Mouse (Mus musculus) intestine, embryonic 16.5 days (tissue): ENCODE results near the gene Immt. TPM values are rescaled to one million over a fixed set of nuclear protein-coding genes. Genes with fewer than 3 reads are reported as not detected.

Source experiments
- ATAC-seq: fragments of 200-750 bp; cut with Nextera tagmentation; 2 replicates; pipeline ENCODE4 v1.8.0; 2017; ENCODE audit warnings: moderate TSS enrichment, moderate library complexity
- H3K27ac ChIP-seq: fragments of 300-500 bp; sonication (generic); 2 replicates; pipeline ENCODE4 v1.5.1; 2014; ENCODE audit warnings: mild to moderate bottlenecking, low read length
- H3K27me3 ChIP-seq: fragments of 300-500 bp; sonication (generic); replicated peaks from 2 replicates; pipeline ENCODE4 v1.6.1; 2014; ENCODE audit warnings: low read length, control low read depth, mixed read lengths; ENCODE audit not compliant: control insufficient read depth, insufficient read depth
- H3K36me3 ChIP-seq: fragments of 300-500 bp; sonication (generic); 2 replicates; pipeline ENCODE4 v1.6.1; 2014; ENCODE audit warnings: low read length, control low read depth; ENCODE audit not compliant: control insufficient read depth, insufficient read depth
- H3K4me1 ChIP-seq: fragments of 300-500 bp; sonication (generic); 2 replicates; pipeline ENCODE4 v1.6.1; 2014; ENCODE audit warnings: low read length, control low read depth, mixed read lengths; ENCODE audit not compliant: control insufficient read depth, insufficient read depth
- H3K4me2 ChIP-seq: fragments of 300-500 bp; sonication (generic); 2 replicates; pipeline ENCODE4 v1.6.1; 2014; ENCODE audit warnings: low read depth, low read length, control low read depth
- H3K4me3 ChIP-seq: fragments of 300-500 bp; sonication (generic); 2 replicates; pipeline ENCODE4 v1.5.1; 2014; ENCODE audit warnings: mild to moderate bottlenecking, low read length
- H3K9ac ChIP-seq: fragments of 300-500 bp; sonication (generic); 2 replicates; pipeline ENCODE4 v1.6.1; 2014; ENCODE audit warnings: low read depth, low read length
- H3K9me3 ChIP-seq: fragments of 300-500 bp; sonication (generic); 2 replicates; pipeline ENCODE4 v1.6.1; 2016; ENCODE audit warnings: low read length, control low read depth; ENCODE audit not compliant: control insufficient read depth
- WGBS: fragments of 180-500 bp; shearing (Covaris S2); extraction: QIAGEN DNeasy Blood & Tissue Kit; methylation state at CpG from one replicate; pipeline ENCODE4 v1.1.7; 2014; 5-methylcytosine and 5-hydroxymethylcytosine counted together
- polyA plus RNA-seq: library from polyadenylated mRNA; unstranded; fragments of >200 nt; fragmentation: Nextera tagmentation; extraction: Ambion mirVana; gene quantifications from 2 replicates; pipeline ENCODE4 v1.2.1, GENCODE M21; 2015

The Immt gene
- polyA plus RNA-seq, 1 experiment from 2014 or later: 268 TPM

DNA sequence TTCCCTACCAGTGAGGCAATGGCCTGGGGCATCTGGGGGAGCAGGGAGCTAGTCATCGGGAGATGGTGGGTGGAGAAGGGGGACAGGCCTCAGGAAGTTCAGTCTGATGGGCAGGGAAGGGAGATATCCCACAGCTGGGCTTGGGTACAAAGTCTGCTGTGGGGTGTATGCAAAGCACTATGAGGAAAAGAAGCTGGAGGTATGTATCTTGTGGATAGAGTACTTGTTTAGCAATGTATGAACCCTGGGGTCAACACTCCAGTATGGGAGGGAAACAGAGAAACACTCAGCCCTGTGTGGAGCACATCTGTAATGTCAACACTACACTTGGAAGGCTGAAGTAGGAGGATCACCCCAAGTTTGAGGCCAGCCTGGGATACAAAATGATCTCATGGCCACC is 24.4 kb upstream of the Immt start:
- WGBS: 29% methylated on average over 1 of the region's 1 CpGs
- Histone ChIP-seq H3K27me3 (no peaks in the 10 kb centered on the region), H3K4me3 (no peak overlapping the region), H3K27ac (no peak overlapping the region), H3K9ac (no peak overlapping the region), H3K36me3 (no peaks in the 10 kb centered on the region), H3K9me3 (no peaks in the 10 kb centered on the region), H3K4me2 (no peak overlapping the region), H3K4me1 (no peaks in the 10 kb centered on the region)
- ATAC-seq: peak; percentile 55; the same call in 1 of the 2 replicates

DNA sequence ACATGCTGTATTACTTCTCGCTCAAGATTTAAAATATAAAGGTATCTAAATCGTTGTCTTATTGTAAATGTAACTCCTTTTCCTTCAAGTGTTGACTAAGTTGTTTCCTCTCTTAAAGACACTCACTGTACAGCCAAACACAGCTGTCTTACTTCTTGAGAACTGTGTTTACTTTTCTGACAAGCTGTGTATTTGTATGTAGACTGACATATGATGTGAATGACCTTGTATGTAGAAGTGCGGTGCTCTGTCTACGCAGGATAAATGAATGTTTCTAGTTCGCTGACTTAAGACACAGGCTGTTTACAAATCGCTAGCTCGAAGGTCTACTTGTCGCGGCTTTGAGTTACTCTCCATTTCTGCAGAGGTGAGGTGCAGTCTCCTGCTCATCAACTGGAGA is 21.2 kb upstream of the Immt start:
- no peak overlapping the region for H3K4me3 ChIP-seq
- no peak for ATAC-seq
- no peaks in the 10 kb centered on the region for H3K4me1 ChIP-seq
- no peak overlapping the region for H3K9ac ChIP-seq
- H3K4me2 ChIP-seq: no peak overlapping the region
- H3K9me3 ChIP-seq: no peaks in the 10 kb centered on the region
- no peak overlapping the region for H3K27ac ChIP-seq
- 59% methylated on average over 9 of the region's 9 CpGs for WGBS
- 0 out of 2 replicates have a peak, but pooled peaks cover 4% of the 10 kb centered on the region for H3K36me3 ChIP-seq
- no peaks in the 10 kb centered on the region for H3K27me3 ChIP-seq

DNA sequence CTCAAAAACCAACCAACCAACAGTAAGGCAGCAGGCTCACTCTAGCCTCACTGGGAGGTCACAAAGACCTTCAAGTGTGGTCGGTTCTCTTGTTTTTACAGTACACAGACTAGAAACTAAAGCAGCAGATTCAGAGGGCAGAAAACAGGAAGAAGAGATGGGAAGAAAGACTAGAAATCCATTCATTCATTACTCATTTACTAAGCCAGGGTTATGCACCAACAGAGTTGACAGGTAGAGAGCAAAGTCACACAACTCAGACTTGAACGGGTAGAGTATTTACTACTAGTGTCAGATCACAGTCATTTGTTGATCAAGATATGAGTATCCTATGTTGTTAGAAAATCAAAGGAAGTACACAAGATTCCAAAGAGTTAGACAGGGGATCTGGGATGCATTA is 18.3 kb upstream of the Immt start:
- Histone ChIP-seq H3K4me3 (no peak overlapping the region), H3K9me3 (no peaks in the 10 kb centered on the region), H3K9ac (no peak overlapping the region), H3K36me3 (peaks cover 10% of the 10 kb centered on the region; the same call in 1 of the 2 replicates), H3K27ac (no peak overlapping the region), H3K27me3 (no peaks in the 10 kb centered on the region), H3K4me1 (no peaks in the 10 kb centered on the region), H3K4me2 (no peak overlapping the region)
- ATAC-seq: no peak
- 82% methylated on average over 2 of the region's 2 CpGs for WGBS

DNA sequence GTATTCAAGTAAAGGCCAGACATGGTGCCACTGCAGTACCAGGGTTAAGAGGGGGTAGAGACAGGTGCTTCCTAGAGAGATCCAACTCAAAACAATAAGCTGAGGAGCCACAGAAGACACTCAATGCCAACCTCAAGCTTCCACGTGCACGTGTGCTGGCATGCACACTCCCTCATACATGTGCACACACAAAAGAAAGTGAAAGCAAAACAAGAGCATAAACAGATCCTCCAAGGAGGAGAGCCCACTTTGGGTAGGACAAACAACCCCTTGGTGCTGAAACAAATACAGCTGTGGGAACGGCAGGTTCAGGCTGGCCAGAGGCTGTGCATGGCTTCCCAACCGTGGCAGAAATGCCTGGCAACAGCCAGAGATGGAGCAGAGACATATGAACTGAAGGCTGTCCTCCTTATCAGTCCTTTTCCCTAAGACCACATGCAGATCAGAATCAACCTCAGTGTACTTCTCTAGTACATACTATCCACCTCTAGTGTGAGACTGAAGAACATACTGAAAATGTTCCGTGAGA is 11.3 kb upstream of the Immt start:
- ATAC-seq: no peak

DNA sequence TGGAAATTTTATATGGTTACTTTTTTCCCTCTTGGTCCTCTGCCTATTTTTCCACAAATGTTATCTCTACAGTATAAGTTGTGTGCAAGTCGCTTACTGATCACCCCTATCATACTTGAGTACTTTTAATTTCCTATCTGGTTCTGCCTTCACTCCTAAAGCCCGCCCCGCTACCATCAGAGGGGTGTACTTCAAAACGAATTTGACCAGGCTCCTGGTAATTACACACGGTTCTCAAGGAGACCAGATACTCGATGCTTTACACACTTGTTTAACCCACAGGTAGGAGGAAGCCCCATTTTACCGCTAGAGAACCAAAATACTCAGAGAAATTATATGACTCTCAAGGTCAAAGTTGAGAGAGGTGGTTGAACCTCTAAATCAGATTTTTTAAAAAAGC is 8.0 kb upstream of the Immt start:
- Histone ChIP-seq H3K27me3 (no peaks in the 10 kb centered on the region), H3K4me2 (peak overlapping the region; percentile 74), H3K27ac (peak overlapping the region; percentile 26; the same call in 1 of the 2 replicates), H3K9ac (peak overlapping the region; percentile 76), H3K36me3 (peaks cover 2% of the 10 kb centered on the region; the same call in 1 of the 2 replicates), H3K4me1 (peaks cover 3% of the 10 kb centered on the region; the same call in 1 of the 2 replicates), H3K9me3 (no peaks in the 10 kb centered on the region), H3K4me3 (peak overlapping the region; percentile 72)
- peak; percentile 54 for ATAC-seq
- 1% methylated on average over 7 of the region's 7 CpGs for WGBS

More for the DNA sequence above, 11.3 kb upstream of the Immt start:
- no peaks in the 10 kb centered on the region for H3K27me3 ChIP-seq
- no peaks in the 10 kb centered on the region for H3K9me3 ChIP-seq
- WGBS: 86% methylated on average over 5 of the region's 5 CpGs
- peaks cover 3% of the 10 kb centered on the region; the same call in 1 of the 2 replicates for H3K4me1 ChIP-seq
- no peak overlapping the region for H3K4me3 ChIP-seq
- H3K36me3 ChIP-seq: peaks cover 8% of the 10 kb centered on the region; the same call in 1 of the 2 replicates
- no peak overlapping the region for H3K27ac ChIP-seq
- no peak overlapping the region for H3K4me2 ChIP-seq
- H3K9ac ChIP-seq: no peak overlapping the region

DNA sequence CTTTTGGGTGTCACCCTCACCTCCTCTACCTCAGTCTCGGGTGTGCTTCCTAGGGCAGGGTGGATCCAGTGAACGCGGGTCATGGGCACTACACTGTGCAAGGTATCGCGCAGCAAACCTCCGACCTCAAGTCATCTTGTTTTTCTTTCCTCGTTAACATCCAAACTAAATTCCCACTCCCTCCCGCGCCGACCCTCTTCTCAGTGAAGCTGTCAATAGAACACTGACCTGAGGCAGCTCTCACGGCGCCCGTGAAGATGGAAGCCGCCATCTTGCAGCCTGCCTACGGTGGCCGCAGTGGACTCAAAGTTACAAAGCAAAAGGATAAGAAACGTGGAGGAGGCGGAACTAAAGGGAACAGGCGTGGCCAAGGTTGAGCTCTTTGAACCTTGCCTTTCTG is 7.6 kb upstream of the Immt start:
- Histone ChIP-seq H3K4me1 (peaks cover 3% of the 10 kb centered on the region; the same call in 1 of the 2 replicates), H3K4me2 (peak overlapping the region; percentile 74), H3K36me3 (no peaks in the 10 kb centered on the region), H3K27me3 (no peaks in the 10 kb centered on the region), H3K27ac (peak overlapping the region; percentile 26; the same call in 1 of the 2 replicates), H3K9me3 (no peaks in the 10 kb centered on the region), H3K9ac (peak overlapping the region; percentile 76), H3K4me3 (peak overlapping the region; percentile 72)
- under 1% methylated on average over 19 of the region's 19 CpGs for WGBS
- ATAC-seq: peak; percentile 95

DNA sequence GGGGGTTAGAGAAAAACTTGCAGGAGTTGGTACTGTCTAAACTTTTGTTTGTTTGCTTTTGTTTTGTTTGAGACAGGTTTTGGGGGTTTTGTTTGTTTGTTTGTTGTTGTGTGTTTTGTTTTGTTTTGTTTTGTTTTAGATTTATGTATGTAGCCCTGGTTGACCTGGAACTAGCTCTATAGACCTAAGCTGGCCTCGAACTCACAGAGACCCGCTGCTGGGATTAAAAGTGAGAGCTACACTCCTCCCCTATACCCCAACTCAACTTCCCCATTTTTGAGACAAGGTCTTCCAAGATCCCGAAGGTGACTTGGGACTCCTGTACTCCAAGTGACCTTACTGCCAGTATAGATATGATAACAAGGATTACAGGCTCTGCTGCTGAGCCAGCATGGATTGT is 7.2 kb upstream of the Immt start:
- H3K9ac ChIP-seq: peak overlapping the region; percentile 76
- H3K4me1 ChIP-seq: peaks cover 3% of the 10 kb centered on the region; the same call in 1 of the 2 replicates
- 32% methylated on average over 3 of the region's 3 CpGs for WGBS
- no peaks in the 10 kb centered on the region for H3K27me3 ChIP-seq
- no peak overlapping the region for H3K27ac ChIP-seq
- no peaks in the 10 kb centered on the region for H3K36me3 ChIP-seq
- peak overlapping the region; percentile 72 for H3K4me3 ChIP-seq
- H3K4me2 ChIP-seq: peak overlapping the region; percentile 71
- peak; percentile 43 for ATAC-seq
- no peaks in the 10 kb centered on the region for H3K9me3 ChIP-seq

DNA sequence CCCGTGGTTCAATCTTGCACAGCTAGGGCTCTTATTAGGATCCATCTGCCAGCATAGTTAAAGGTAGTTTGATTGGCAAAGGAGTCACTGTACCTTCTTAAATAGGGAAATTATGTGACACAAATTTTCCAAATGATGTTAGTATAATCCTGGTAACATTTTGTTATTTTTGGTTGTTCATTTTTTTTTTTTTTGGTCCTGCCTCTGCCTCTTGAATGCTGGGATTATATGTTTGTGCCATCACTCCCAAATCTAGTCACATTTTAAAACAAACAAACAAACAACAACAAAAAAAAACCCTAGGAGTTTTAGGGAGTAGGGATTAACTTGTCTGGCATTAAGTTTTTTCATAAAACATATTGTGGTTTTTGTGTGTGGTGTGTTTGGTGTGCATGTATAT is 4.3 kb upstream of the Immt start, which contains the start of gene Mrpl35:
Gene Mrpl35 (minus strand): TSS at position 101 of the 400 bp plus-strand sequence.
- Histone ChIP-seq H3K4me3 (no peak within 1 kb of the TSS), H3K27ac (no peak within 1 kb of the TSS), H3K9me3 (no peaks in the 10 kb centered on the region), H3K4me1 (peaks cover 3% of the 10 kb centered on the region; the same call in 1 of the 2 replicates), H3K4me2 (no peak within 1 kb of the TSS), H3K36me3 (no peaks in the 10 kb centered on the region), H3K27me3 (no peaks in the 10 kb centered on the region), H3K9ac (no peak within 1 kb of the TSS)
- 42% methylated on average over 1 of the region's 1 CpGs for WGBS
- ATAC-seq: no peak

DNA sequence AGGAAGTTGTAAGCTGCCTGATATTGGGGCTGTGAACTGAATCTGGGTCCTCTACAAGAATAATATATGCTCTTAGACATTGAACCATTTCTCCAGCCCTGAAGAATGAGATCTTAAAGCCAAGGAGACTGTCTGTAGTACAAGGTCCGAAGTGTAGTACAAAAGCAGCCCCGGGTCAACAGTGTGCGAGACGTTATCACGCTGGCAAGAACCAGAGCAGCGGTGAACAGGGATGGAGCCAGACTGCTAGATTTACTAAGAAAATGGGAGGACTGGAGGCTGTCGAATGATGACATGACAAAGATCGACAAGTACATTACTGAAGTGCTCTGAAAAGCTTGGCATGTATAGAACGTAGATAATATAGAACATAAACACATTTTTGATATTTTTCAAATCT is 1.4 kb upstream of the Immt start:
- no peak for ATAC-seq
- no peaks in the 10 kb centered on the region for H3K36me3 ChIP-seq
- H3K4me3 ChIP-seq: no peak overlapping the region
- no peak overlapping the region for H3K4me2 ChIP-seq
- H3K27ac ChIP-seq: no peak overlapping the region
- H3K27me3 ChIP-seq: no peaks in the 10 kb centered on the region
- no peaks in the 10 kb centered on the region for H3K9me3 ChIP-seq
- 84% methylated on average over 9 of the region's 9 CpGs for whole genome bisulfite sequencing
- peaks cover 11% of the 10 kb centered on the region for H3K4me1 ChIP-seq
- H3K9ac ChIP-seq: no peak overlapping the region
